Mouse (Mus musculus): Measurements from ENCODE around the gene Uaca. TPM values are rescaled to one million over a fixed set of nuclear protein-coding genes. Genes with fewer than 3 reads are reported as not detected.

Gene Uaca
- total RNA-seq, 4 experiments from 2014 or later, result 6.3 to 9.2 (median 7.9) TPM

GRCm38 (mm10) chr9:60837078-60837448 is 42.7 kb downstream of the Uaca start:
- no peak for DNase-seq (ENCODE audit: low spot score in 2 of 2)

GRCm38 (mm10) chr9:60837449-60838141 is 43.3 kb downstream of the Uaca start:
- no peak for DNase-seq (ENCODE audit: low spot score in 2 of 2)

- no peak for DNase-seq (ENCODE audit: low spot score in 2 of 2)
Observed at GRCm38 (mm10) chr9:60838331-60838872, 44.1 kb downstream of the Uaca start.

- DNase-seq (ENCODE audit: low spot score in 2 of 2), result no peak
Observed at GRCm38 (mm10) chr9:60841393-60841792, 47.1 kb downstream of the Uaca start.

GRCm38 (mm10) chr9:60843415-60844076 is 49.2 kb downstream of the Uaca start:
- DNase-seq (ENCODE audit: low spot score in 2 of 2), result no peak

GRCm38 (mm10) chr9:60848730-60849129 is 54.4 kb downstream of the Uaca start:
- DNase-seq (ENCODE audit: low spot score in 2 of 2), result no peak

GRCm38 (mm10) chr9:60849986-60850385 is 55.6 kb downstream of the Uaca start:
- no peak for DNase-seq (ENCODE audit: low spot score in 2 of 2)

GRCm38 (mm10) chr9:60854196-60854595 is 59.9 kb downstream of the Uaca start:
- DNase-seq (ENCODE audit: low spot score in 2 of 2), result no peak

- DNase-seq (ENCODE audit: low spot score in 2 of 2), result peak; percentile 52 to 76
Observed at GRCm38 (mm10) chr9:60857833-60858232, 63.5 kb downstream of the Uaca start.

GRCm38 (mm10) chr9:60858306-60858960 is 64.1 kb downstream of the Uaca start:
- no peak for DNase-seq (ENCODE audit: low spot score in 2 of 2)

- no peak for DNase-seq (ENCODE audit: low spot score in 2 of 2)
Observed at GRCm38 (mm10) chr9:60859031-60859430, 64.7 kb downstream of the Uaca start.

- no peak for DNase-seq (ENCODE audit: low spot score in 2 of 2)
Observed at GRCm38 (mm10) chr9:60861030-60861429, 66.7 kb downstream of the Uaca start.

GRCm38 (mm10) chr9:60864664-60865063 is 70.3 kb downstream of the Uaca start:
- no peak for DNase-seq (ENCODE audit: low spot score in 2 of 2)

- DNase-seq (ENCODE audit: low spot score in 2 of 2), result no peak
Observed at GRCm38 (mm10) chr9:60865866-60866265, 71.5 kb downstream of the Uaca start.

- no peak for DNase-seq (ENCODE audit: low spot score in 2 of 2)
Observed at GRCm38 (mm10) chr9:60870451-60870850, 76.1 kb downstream of the Uaca start.

- DNase-seq (ENCODE audit: low spot score in 2 of 2), result no peak
Observed at GRCm38 (mm10) chr9:60870919-60871503, 76.7 kb downstream of the Uaca start.

- no peak for DNase-seq (ENCODE audit: low spot score in 2 of 2)
Observed at GRCm38 (mm10) chr9:60873257-60874054, 79.1 kb downstream of the Uaca start.

- no peak for DNase-seq (ENCODE audit: low spot score in 2 of 2)
Observed at GRCm38 (mm10) chr9:60874055-60874392, 79.7 kb downstream of the Uaca start.

GRCm38 (mm10) chr9:60876085-60876484 is 81.7 kb downstream of the Uaca start:
- DNase-seq (ENCODE audit: low spot score in 2 of 2), result no peak

GRCm38 (mm10) chr9:60876531-60876930 is 82.2 kb downstream of the Uaca start:
- no peak for DNase-seq (ENCODE audit: low spot score in 2 of 2)

GRCm38 (mm10) chr9:60878051-60878557 is 83.8 kb downstream of the Uaca start:
- no peak for DNase-seq (ENCODE audit: low spot score in 2 of 2)

All from layer of hippocampus, adult 8-10 months (tissue).